Mouse (Mus musculus) liver, postnatal 0 days (tissue): ENCODE results near the gene Aacs.

Experiments used
- CTCF ChIP-seq: sonication (generic); IDR thresholded peaks from 2 replicates; pipeline ENCODE4 v1.5.1; 2016; ENCODE audit warnings: antibody characterized with exemption, low read depth
- EP300 ChIP-seq: IDR thresholded peaks from 2 replicates; pipeline ENCODE4 v1.6.1; 2016; ENCODE audit warnings: antibody characterized with exemption, low read depth, mild to moderate bottlenecking

DNA sequence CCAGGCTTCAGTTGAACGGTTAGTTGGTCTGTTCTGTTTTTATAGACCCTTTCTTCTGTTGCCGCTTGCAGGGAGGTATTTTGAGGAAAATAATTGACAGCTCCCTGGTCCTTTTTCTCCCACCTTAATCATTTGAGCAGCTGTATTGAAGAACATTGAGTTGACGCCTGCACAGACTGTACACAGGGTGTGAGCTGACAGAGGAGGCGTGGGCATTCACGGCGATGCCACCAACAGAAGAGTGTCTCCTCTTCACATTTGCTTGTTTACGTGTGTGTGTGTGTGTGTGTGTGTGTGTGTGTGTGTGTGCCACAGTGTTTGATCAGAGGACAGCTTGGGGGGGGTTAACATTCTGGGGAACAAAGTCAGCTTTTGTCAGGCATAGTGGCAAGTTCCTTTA, 29.3 kb upstream of the Aacs start:
- TF ChIP-seq CTCF (no peak), EP300 (no peak)
